Mouse (Mus musculus): ENCODE data around the gene Eif4ebp2. TPM values are rescaled to one million over a fixed set of nuclear protein-coding genes. Genes with fewer than 3 reads are reported as not detected.
A peak's percentile ranks its signal among the peaks of the same experiment; 100 is the strongest.

Gene Eif4ebp2
- 50.8 and 57.1 TPM in 2 replicates for polyA plus RNA-seq (2015; fragmentation: Nextera tagmentation; extraction: Ambion mirVana)

- Histone ChIP-seq H3K4me3 (peak within 1 kb of the TSS; percentile 99), H3K4me1 (peaks cover 44% of the 10 kb centered on the region), H3K27me3 (replicated peaks) (no peaks in the 10 kb centered on the region), H3K9me3 (0 out of 2 replicates have a peak, but pooled peaks cover 5% of the 10 kb centered on the region), H3K36me3 (peaks cover 23% of the 10 kb centered on the region), H3K9ac (peak within 1 kb of the TSS; percentile 97), H3K27ac (replicated peaks) (peak within 1 kb of the TSS; percentile 84), H3K4me2 (peak within 1 kb of the TSS; percentile 95)
- WGBS: under 1% methylated on average over 33 of the region's 36 CpGs
- peak; percentile 98 for ATAC-seq (ENCODE audit: extremely low read depth, insufficient number of reproducible peaks, low FRiP score, low TSS enrichment)
Measured at GRCm38 (mm10) chr10:61452645-61453044, at the start of gene Eif4ebp2. TSS of gene Eif4ebp2 (minus strand) at chr10:61452661.

DNA sequence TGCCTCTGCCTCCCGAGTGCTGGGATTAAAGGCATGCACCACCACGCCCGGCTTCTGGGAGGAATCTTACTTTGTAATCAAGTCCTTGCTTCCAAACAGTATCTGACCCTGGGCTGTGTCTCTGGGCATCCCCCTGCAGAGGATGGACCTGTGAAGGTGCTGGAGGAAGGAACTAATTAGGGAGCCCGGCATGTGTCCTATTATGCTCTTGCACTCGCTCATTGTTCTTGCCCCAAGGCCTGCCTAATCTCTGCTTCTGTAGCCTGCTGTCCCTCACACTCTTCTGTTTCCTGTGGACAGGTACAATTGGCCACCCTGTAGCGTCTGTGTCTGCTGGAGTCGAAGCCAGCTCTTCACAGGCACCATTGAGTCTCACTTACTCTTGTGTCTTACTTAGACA, 48.3 kb upstream of the Eif4ebp2 start:
- no peak for ATAC-seq (ENCODE audit: extremely low read depth, insufficient number of reproducible peaks, low FRiP score, low TSS enrichment)
- no peaks in the 10 kb centered on the region for H3K27me3 ChIP-seq (replicated peaks)

DNA sequence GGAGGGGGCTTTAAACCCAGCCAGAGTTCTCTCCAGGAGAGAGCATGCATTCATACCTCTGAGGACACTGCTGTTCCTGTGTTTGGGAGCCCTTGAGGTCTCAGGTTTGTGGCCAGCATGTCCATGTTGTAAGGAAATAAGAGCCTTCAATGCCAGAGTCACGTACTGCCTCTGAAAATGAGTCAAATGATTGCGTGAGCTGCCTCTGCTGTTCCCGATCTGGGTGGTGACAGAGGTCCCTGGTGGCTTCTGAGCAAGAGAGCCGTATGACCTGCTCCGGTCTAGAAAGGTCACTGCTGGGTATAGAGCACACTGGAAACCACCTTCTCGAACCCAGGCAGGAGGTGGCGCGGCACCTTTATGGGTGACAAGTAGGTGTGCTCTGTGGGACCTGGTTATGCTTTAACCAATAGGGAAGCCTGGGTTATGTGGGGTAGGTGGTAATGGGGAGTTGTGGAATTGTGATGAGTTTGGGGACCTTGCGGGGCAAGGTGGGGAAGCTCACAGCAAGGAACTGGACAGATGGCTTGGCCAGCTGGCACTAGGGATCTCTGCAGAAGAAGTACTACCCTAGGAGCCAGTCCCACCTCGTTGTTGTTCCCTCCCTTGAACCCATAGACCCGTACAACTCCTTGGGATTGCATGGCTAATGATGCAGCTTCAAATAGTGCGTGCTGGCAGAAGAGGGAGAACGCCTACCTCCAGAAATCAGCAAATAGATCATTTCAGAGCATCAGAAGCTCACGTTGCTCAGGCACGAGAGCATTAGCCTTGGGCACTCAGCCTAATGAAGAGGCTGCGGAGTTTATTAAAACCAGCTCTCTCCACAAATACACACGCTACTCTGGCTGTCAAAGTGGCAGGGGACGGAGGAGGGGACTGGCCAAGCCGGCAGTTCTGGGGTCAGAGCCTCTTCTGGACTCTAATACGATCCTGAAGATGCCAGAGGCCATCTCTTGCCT, 47.3 kb upstream of the Eif4ebp2 start:
- Histone ChIP-seq H3K4me1 (peaks cover 20% of the 10 kb centered on the region), H3K27me3 (replicated peaks) (no peaks in the 10 kb centered on the region), H3K36me3 (no peaks in the 10 kb centered on the region), H3K9me3 (no peaks in the 10 kb centered on the region), H3K4me2 (no peak overlapping the region), H3K27ac (replicated peaks) (no peak overlapping the region), H3K9ac (peak overlapping the region; percentile 6; the same call in 1 of the 2 replicates), H3K4me3 (no peak overlapping the region)
- ATAC-seq (ENCODE audit: extremely low read depth, insufficient number of reproducible peaks, low FRiP score, low TSS enrichment): no peak
- WGBS: 84% methylated on average over 20 of the region's 20 CpGs

More for the DNA sequence above, 48.3 kb upstream of the Eif4ebp2 start:
- H3K4me1 ChIP-seq: peaks cover 10% of the 10 kb centered on the region
- H3K9me3 ChIP-seq: no peaks in the 10 kb centered on the region
- no peaks in the 10 kb centered on the region for H3K36me3 ChIP-seq
- WGBS: 68% methylated on average over 7 of the region's 7 CpGs
- no peak overlapping the region for H3K9ac ChIP-seq
- H3K4me2 ChIP-seq: no peak overlapping the region
- H3K4me3 ChIP-seq: no peak overlapping the region
- no peak overlapping the region for H3K27ac ChIP-seq (replicated peaks)

DNA sequence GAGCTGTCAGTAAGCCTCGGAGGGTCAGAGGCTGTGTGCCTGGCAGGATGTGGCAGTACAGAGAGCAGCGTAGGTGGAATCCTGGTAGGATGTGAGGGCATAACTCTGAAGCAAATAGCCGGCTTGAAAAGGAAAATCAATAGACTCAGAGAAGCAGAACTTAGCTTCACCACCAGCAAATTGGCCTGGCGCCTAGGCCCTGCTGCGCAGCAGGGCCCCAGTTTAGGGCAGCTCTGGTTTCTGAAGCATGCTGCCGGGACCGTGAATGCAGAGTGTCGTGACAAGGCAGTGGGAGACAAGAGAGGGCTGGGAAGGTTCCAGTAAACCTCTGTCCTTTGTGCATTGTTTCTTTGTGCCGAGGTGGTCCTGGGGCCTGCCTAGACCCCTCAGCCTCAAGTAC, 43.8 kb upstream of the Eif4ebp2 start:
- no peak for ATAC-seq (ENCODE audit: extremely low read depth, insufficient number of reproducible peaks, low FRiP score, low TSS enrichment)
- peaks cover 29% of the 10 kb centered on the region for H3K4me1 ChIP-seq
- H3K9ac ChIP-seq: peak overlapping the region; percentile 53
- 39% methylated on average over 9 of the region's 9 CpGs for WGBS
- H3K36me3 ChIP-seq: no peaks in the 10 kb centered on the region
- H3K4me3 ChIP-seq: no peak overlapping the region
- H3K27me3 ChIP-seq (replicated peaks): no peaks in the 10 kb centered on the region
- H3K27ac ChIP-seq (replicated peaks): peak overlapping the region; percentile 40
- no peaks in the 10 kb centered on the region for H3K9me3 ChIP-seq
- H3K4me2 ChIP-seq: no peak overlapping the region

- Histone ChIP-seq H3K4me1 (peaks cover 29% of the 10 kb centered on the region), H3K9ac (peak overlapping the region; percentile 53), H3K4me2 (no peak overlapping the region), H3K36me3 (no peaks in the 10 kb centered on the region), H3K27me3 (replicated peaks) (no peaks in the 10 kb centered on the region), H3K9me3 (no peaks in the 10 kb centered on the region), H3K27ac (replicated peaks) (peak overlapping the region; percentile 40), H3K4me3 (no peak overlapping the region)
- WGBS: 47% methylated on average over 4 of the region's 4 CpGs
- no peak for ATAC-seq (ENCODE audit: extremely low read depth, insufficient number of reproducible peaks, low FRiP score, low TSS enrichment)
Measured at GRCm38 (mm10) chr10:61495461-61495860, 43.0 kb upstream of the Eif4ebp2 start.

- H3K36me3 ChIP-seq: no peaks in the 10 kb centered on the region
- ATAC-seq (ENCODE audit: extremely low read depth, insufficient number of reproducible peaks, low FRiP score, low TSS enrichment): peak; percentile 64
- no peaks in the 10 kb centered on the region for H3K9me3 ChIP-seq
- 11% methylated on average over 11 of the region's 11 CpGs for WGBS
- H3K9ac ChIP-seq: no peak overlapping the region
- H3K27me3 ChIP-seq (replicated peaks): no peaks in the 10 kb centered on the region
- no peak overlapping the region for H3K4me2 ChIP-seq
- no peak overlapping the region for H3K4me3 ChIP-seq
- H3K27ac ChIP-seq (replicated peaks): no peak overlapping the region
- H3K4me1 ChIP-seq: peaks cover 29% of the 10 kb centered on the region
Measured at GRCm38 (mm10) chr10:61492040-61492439, 39.6 kb upstream of the Eif4ebp2 start.

GRCm38 (mm10) chr10:61491573-61491972, 39.1 kb upstream of the Eif4ebp2 start:
- Histone ChIP-seq H3K4me1 (peaks cover 26% of the 10 kb centered on the region), H3K27ac (replicated peaks) (no peak overlapping the region), H3K4me3 (no peak overlapping the region), H3K9me3 (no peaks in the 10 kb centered on the region), H3K9ac (no peak overlapping the region), H3K27me3 (replicated peaks) (no peaks in the 10 kb centered on the region), H3K36me3 (no peaks in the 10 kb centered on the region), H3K4me2 (no peak overlapping the region)
- no peak for ATAC-seq (ENCODE audit: extremely low read depth, insufficient number of reproducible peaks, low FRiP score, low TSS enrichment)
- 38% methylated on average over 8 of the region's 8 CpGs for WGBS

DNA sequence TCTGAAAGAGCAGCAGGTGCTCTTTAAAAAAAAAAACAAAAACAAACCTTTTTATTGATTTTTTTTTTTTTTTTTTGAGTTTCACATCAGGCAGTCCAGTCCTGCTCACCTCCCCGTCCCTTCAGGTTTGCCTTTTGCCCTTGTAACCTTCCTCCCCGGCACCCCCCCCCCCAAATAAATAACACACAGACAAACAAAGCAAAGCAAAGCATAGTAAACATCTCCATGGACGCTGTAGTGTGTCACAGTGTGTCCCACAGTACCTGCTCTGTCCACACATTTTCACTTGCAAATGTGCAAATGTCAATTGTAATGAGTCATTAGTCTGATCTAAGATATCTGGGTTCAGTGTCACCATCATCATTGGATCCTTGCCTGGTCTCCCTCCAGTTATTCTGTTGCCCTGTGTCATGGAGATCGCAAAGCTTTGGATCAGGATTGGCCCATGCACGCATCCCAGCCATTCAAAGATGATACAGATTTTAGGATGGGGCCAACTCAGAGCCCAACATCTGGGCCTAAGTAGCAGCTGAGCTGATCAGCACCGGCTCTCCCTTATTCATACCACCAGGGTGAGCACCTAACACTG, 36.2 kb upstream of the Eif4ebp2 start:
- Histone ChIP-seq H3K9me3 (no peaks in the 10 kb centered on the region), H3K4me3 (no peak overlapping the region), H3K36me3 (no peaks in the 10 kb centered on the region), H3K4me2 (no peak overlapping the region), H3K9ac (no peak overlapping the region), H3K4me1 (0 out of 2 replicates have a peak, but pooled peaks cover 5% of the 10 kb centered on the region), H3K27me3 (replicated peaks) (no peaks in the 10 kb centered on the region), H3K27ac (replicated peaks) (no peak overlapping the region)
- ATAC-seq (ENCODE audit: extremely low read depth, insufficient number of reproducible peaks, low FRiP score, low TSS enrichment): no peak
- WGBS: 82% methylated on average over 6 of the region's 6 CpGs

DNA sequence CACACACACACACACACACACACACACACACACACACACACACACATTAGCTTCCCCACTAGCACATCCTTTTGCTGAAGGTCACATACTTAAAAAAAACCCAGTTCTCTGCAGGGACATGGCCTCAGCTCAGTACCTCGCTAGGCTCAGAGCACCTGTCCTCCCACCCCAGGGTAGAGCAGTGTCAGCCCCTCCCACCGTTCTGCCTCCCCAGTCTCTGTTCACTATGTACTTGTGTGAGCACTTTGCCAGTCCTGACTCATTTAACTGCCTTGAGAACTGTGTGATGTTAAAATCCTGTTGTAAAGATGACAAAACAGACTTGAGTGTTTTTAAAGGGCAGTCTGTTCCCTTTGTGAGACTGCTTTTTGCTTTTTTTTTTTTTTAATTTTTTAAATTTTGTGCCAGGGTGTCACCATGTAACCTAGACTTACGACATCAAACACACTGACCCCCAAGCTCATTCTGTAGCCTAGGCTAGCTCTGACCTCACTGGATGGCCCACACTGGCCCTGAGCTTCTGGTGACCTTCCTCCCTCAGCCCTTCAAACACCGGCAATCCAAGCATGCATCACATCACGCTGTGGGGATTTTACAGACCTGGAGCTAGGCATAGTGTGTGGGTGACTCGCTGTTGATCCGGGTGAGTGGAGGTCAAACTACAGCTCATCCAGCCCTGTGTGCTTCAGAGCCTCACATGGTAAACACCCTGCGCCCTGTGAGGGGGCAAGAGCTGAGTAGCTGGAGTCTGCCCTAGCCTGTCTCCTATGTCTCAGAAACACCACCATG, 34.3 kb upstream of the Eif4ebp2 start:
- H3K27ac ChIP-seq (replicated peaks): no peak overlapping the region
- H3K4me1 ChIP-seq: 0 out of 2 replicates have a peak, but pooled peaks cover 5% of the 10 kb centered on the region
- no peak overlapping the region for H3K4me2 ChIP-seq
- no peaks in the 10 kb centered on the region for H3K27me3 ChIP-seq (replicated peaks)
- no peaks in the 10 kb centered on the region for H3K9me3 ChIP-seq
- H3K36me3 ChIP-seq: no peaks in the 10 kb centered on the region
- H3K4me3 ChIP-seq: no peak overlapping the region
- WGBS: 76% methylated on average over 8 of the region's 8 CpGs
- ATAC-seq (ENCODE audit: extremely low read depth, insufficient number of reproducible peaks, low FRiP score, low TSS enrichment): no peak
- H3K9ac ChIP-seq: no peak overlapping the region

GRCm38 (mm10) chr10:61484801-61485200, 32.3 kb upstream of the Eif4ebp2 start:
- Histone ChIP-seq H3K27me3 (replicated peaks) (no peaks in the 10 kb centered on the region), H3K36me3 (no peaks in the 10 kb centered on the region), H3K27ac (replicated peaks) (no peak overlapping the region), H3K4me3 (no peak overlapping the region), H3K9me3 (no peaks in the 10 kb centered on the region), H3K9ac (no peak overlapping the region), H3K4me1 (0 out of 2 replicates have a peak, but pooled peaks cover 5% of the 10 kb centered on the region), H3K4me2 (no peak overlapping the region)
- WGBS: 74% methylated on average over 11 of the region's 11 CpGs
- ATAC-seq (ENCODE audit: extremely low read depth, insufficient number of reproducible peaks, low FRiP score, low TSS enrichment): no peak

DNA sequence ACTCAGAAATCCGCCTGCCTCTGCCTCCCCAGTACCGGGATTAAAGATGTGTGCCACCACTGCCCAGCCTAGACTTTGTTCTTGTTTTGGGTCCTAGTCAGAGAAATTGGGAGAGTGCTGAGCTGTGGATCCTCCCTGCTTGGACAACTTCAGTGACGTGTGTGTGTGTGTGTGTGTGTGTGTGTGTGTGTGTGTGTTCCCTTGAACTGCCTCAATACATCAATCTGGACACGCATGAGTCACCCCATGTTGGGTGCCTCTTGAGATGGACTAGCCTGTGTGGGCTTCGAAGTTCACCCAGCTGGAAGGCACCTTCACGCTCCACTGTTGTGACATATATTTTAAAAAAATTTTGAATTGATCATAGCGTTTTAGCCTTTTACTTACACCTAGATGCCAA, 30.3 kb upstream of the Eif4ebp2 start:
- 80% methylated on average over 7 of the region's 7 CpGs for WGBS
- no peak overlapping the region for H3K9ac ChIP-seq
- H3K4me1 ChIP-seq: 0 out of 2 replicates have a peak, but pooled peaks cover 5% of the 10 kb centered on the region
- H3K27me3 ChIP-seq (replicated peaks): no peaks in the 10 kb centered on the region
- no peak for ATAC-seq (ENCODE audit: extremely low read depth, insufficient number of reproducible peaks, low FRiP score, low TSS enrichment)
- H3K4me2 ChIP-seq: no peak overlapping the region
- no peak overlapping the region for H3K4me3 ChIP-seq
- H3K36me3 ChIP-seq: no peaks in the 10 kb centered on the region
- no peaks in the 10 kb centered on the region for H3K9me3 ChIP-seq
- H3K27ac ChIP-seq (replicated peaks): no peak overlapping the region

All from heart, embryonic 13.5 days (tissue).